Mouse (Mus musculus) ovary, postnatal 14 days (tissue): ENCODE data around the gene Dok1.
A peak's percentile ranks its signal among the peaks of the same experiment; 100 is the strongest.

Experiments used
- DNase-seq: peaks from one replicate; pipeline ENCODE4 v3.0.0; 2022; ENCODE audit warnings: low spot score

The Dok1 gene

GRCm38 (mm10) chr6:83033249-83034185, at the start of gene Dok1, which contains the start of gene Loxl3:
Dok1 (minus strand) TSS chr6:83033471.
Loxl3 (plus strand) TSS chr6:83034173.
- DNase-seq, result peak; percentile 59

GRCm38 (mm10) chr6:83080210-83080609, 46.9 kb upstream of the Dok1 start:
- DNase-seq, result no peak

GRCm38 (mm10) chr6:83078324-83078858, 45.1 kb upstream of the Dok1 start:
- DNase-seq, result peak; percentile 99

GRCm38 (mm10) chr6:83077630-83078323, 44.5 kb upstream of the Dok1 start, which contains the start of gene Pcgf1:
Pcgf1 (plus strand) TSS chr6:83077869.
- no peak for DNase-seq

- no peak for DNase-seq
Observed at GRCm38 (mm10) chr6:83074979-83075378, 41.7 kb upstream of the Dok1 start.

- DNase-seq, result no peak
Observed at GRCm38 (mm10) chr6:83071220-83071619, 37.9 kb upstream of the Dok1 start.

- no peak for DNase-seq
Observed at GRCm38 (mm10) chr6:83070311-83071219, 37.3 kb upstream of the Dok1 start.

- no peak for DNase-seq
Observed at GRCm38 (mm10) chr6:83070247-83070310, 36.8 kb upstream of the Dok1 start, which contains the start of gene Tlx2. Tlx2 (minus strand) TSS chr6:83070293.

GRCm38 (mm10) chr6:83069488-83070246, 36.4 kb upstream of the Dok1 start:
- no peak for DNase-seq

GRCm38 (mm10) chr6:83068706-83069487, 35.6 kb upstream of the Dok1 start:
- no peak for DNase-seq

GRCm38 (mm10) chr6:83068221-83068620, 35.0 kb upstream of the Dok1 start:
- DNase-seq, result no peak

- no peak for DNase-seq
Observed at GRCm38 (mm10) chr6:83066441-83066840, 33.2 kb upstream of the Dok1 start.

- DNase-seq, result no peak
Observed at GRCm38 (mm10) chr6:83065995-83066394, 32.7 kb upstream of the Dok1 start.

GRCm38 (mm10) chr6:83058725-83059124, 25.5 kb upstream of the Dok1 start:
- DNase-seq, result no peak

GRCm38 (mm10) chr6:83057790-83058189, 24.5 kb upstream of the Dok1 start, which contains the start of gene Dqx1:
Dqx1 (plus strand) TSS chr6:83057844.
- no peak for DNase-seq

GRCm38 (mm10) chr6:83054871-83055431, 21.7 kb upstream of the Dok1 start, which contains the start of gene Htra2:
Htra2 (minus strand) TSS chr6:83055273.
- peak; percentile 29 for DNase-seq

GRCm38 (mm10) chr6:83054074-83054851, 21.0 kb upstream of the Dok1 start, which contains the start of gene Aup1:
Aup1 (plus strand) TSS chr6:83054521.
- DNase-seq, result peak; percentile 89

- no peak for DNase-seq
Observed at GRCm38 (mm10) chr6:83053136-83053960, 20.1 kb upstream of the Dok1 start.
